Mouse (Mus musculus) ovary, postnatal 14 days (tissue): ENCODE data around the gene Chrdl2.

Source experiments
- DNase-seq: peaks from one replicate; pipeline ENCODE4 v3.0.0; 2022; ENCODE audit warnings: low spot score

Gene Chrdl2

GRCm38 (mm10) chr7:99982256-99983242 lies 23.4 kb upstream of the Chrdl2 start:
- DNase-seq: no peak

- DNase-seq: peak; percentile 71
These were observed 17.2 kb upstream of the Chrdl2 start for GRCm38 (mm10) chr7:99988725-99989124.

DNA sequence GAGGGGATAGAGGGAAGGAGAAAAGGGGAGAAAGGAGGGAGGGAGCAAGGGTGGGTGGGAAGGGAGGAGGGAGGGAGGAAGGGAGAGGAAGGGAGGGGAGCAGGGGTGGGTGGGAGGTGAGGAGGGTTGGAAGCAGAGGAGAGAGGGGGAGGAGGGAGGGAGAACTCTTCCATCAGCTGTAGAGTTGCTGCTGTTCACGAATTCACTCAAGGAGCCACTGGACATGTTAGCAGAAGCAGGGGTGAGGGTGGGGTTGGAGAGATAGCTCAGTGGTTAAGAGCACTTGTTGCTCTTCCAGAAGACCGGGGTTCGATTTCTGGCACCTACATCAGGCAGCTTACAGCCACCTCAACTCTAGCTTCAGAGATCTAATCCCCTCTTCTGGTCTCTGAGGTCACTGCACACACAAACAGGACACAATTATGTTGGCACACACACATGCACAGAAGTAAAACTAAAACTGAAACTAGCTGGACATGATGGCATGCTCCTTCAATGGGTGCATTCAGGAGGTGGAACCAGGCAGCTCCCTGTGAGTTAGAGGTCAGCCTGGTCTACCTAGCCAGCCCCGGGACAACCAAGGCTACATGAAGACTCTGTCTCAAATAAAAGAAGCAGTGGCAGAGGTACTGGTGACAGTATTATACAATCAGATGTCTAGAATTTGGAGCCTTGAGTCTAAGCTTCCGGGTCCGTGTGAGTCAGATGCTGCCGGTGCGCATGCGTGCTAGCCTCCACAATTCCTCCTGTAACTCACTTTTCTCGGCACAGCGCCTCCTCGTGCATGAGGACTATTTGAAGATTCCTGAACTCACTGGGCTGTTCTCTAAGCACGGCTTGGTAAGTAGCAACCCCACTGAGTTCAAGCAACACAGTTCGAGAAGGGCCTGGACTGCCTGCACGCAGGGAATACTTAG lies 15.9 kb upstream of the Chrdl2 start:
- no peak for DNase-seq

GRCm38 (mm10) chr7:99990990-99991707 lies 14.8 kb upstream of the Chrdl2 start:
- DNase-seq: no peak

GRCm38 (mm10) chr7:99993159-99993558 lies 12.8 kb upstream of the Chrdl2 start:
- no peak for DNase-seq

GRCm38 (mm10) chr7:99995186-99995585 lies 10.8 kb upstream of the Chrdl2 start:
- no peak for DNase-seq

- no peak for DNase-seq
These were observed 7.3 kb upstream of the Chrdl2 start for GRCm38 (mm10) chr7:99998668-99999067.

- DNase-seq: no peak
These were observed 2.2 kb upstream of the Chrdl2 start for GRCm38 (mm10) chr7:100003781-100004180.

GRCm38 (mm10) chr7:100006411-100006810 lies 439 bp downstream of the Chrdl2 start:
- no peak for DNase-seq

DNA sequence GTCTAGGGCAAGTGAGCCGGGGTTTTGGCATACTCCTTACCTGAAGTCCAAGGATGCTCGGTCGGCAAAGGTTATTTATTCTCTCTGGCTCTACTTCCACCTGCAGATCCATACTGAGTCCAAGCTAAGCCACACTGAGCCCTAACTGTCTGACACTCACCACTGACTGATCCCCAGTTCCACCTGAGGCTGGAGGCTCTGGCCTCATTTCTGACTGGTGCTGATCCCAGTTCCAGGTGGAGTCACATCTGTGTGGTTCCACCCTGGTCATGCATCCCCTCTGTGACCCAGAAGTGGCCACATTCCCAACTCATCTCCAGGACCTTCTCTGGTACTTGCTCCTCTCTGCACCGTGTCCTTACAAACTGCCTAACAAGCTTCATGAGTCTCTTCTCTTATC lies 2.8 kb downstream of the Chrdl2 start:
- no peak for DNase-seq

GRCm38 (mm10) chr7:100009640-100010039 lies 3.7 kb downstream of the Chrdl2 start:
- DNase-seq: peak; percentile 40

GRCm38 (mm10) chr7:100010711-100011110 lies 4.7 kb downstream of the Chrdl2 start:
- DNase-seq: no peak

- no peak for DNase-seq
These were observed 6.1 kb downstream of the Chrdl2 start for GRCm38 (mm10) chr7:100012085-100012484.

DNA sequence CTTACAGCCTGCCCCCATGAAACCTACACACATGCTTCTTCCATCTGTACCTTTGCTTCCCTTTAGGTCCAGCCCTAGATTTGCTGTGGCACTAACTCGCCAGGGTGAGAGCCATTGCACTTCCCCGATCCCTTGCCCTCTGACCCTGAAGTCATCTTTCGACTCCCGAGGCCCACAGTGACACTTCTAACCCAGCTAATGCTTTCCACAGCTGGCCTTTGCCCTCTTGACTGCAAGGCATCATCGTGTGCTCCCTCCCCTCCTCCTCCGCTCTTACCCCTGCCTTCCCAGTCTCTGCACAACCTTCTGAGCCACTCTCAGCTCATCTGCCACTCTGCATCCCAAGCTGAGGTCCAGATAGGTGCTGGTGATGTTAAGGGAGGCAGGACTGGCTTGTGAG lies 6.5 kb downstream of the Chrdl2 start:
- no peak for DNase-seq

DNA sequence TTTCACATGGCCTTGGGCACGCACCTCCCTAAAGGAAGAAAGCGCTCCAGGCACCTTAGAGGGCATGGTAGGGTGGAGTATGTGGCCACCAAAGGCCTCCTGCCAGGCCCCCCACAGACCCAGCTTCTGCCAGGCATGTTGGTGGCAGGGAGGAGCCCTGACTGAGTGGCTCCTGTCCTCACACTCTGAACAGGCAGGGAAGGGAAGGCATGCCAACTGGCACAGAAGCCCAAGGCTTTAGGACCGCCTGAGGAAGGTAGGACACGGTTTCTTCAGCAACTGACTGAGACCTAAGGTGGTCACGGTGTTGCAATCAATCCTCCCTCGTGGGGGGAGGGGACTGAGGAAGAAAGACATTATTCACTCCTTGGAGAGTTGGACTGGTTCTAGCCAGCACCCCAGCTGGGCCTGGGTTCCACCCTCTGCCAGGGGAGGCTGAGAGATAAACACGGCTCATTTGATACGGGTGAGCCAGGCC lies 8.2 kb downstream of the Chrdl2 start:
- DNase-seq: peak; percentile 20

- DNase-seq: no peak
These were observed 11.1 kb downstream of the Chrdl2 start for GRCm38 (mm10) chr7:100017056-100017455.

- DNase-seq: no peak
These were observed 21.4 kb downstream of the Chrdl2 start for GRCm38 (mm10) chr7:100027353-100027752.

DNA sequence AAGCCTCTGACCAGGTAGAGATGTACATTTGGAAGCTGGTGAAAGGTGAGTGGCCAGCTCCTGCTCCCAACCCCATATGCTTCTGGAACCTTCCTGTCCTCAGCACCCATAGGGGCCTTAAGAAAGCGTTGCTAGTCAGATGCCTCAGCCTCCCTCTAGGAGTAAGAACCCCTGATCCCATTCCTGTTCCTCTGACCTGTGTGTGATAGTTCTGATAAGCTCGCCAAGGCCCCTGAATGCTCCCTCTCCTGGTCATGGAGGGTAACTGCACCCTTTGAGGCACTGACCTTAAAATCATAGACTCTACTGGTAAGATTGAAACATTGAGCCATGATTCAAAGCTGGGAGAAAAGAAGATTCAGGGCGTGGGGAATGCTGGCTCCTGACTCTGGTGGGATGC lies 23.3 kb downstream of the Chrdl2 start:
- DNase-seq: no peak

- DNase-seq: no peak
These were observed 25.2 kb downstream of the Chrdl2 start for GRCm38 (mm10) chr7:100030996-100031749.

- DNase-seq: no peak
These were observed 27.7 kb downstream of the Chrdl2 start for GRCm38 (mm10) chr7:100033672-100034071.

DNA sequence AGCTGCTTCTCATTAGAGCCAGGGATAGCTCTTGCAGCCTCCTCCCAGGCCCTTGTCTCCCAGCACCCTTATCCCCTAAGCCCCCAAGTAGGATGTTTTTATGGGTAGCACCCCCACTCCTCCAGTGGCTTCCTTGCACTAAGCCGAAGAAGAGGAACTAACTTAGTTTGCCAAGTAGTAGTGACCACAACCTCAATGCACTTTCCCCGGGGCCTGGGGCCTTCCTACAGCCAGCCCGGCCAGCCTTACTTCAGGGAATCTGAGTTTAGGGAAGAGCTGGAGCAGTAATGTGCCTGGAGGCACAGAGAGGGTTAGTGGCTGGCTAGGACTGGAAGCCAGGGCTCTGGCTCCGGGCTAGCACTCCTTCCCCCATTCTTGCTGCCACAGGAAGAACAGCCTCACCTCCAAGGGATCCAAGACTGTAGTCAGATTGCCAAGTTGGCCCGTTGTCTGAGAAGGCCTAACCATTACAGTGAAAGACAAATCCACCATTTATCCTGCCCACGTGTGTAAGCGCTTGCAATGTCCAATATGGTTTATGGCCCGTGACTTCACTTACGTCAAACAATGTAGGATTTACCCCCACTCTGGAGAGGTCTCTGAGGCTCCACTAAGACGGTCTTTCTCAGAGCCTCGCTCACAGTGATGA lies 29.0 kb downstream of the Chrdl2 start:
- DNase-seq: no peak
